Mouse (Mus musculus) testis, adult 2 months (tissue): ENCODE measurements around the gene Dnajb11.

ENCODE experiments used
- CTCF ChIP-seq: fragments of 200-500 bp; IDR thresholded peaks from 2 replicates; pipeline ENCODE4 v1.5.1; 2012; ENCODE audit warnings: low read depth, mild to moderate bottlenecking, inconsistent platforms, low read length, moderate library complexity; ENCODE audit not compliant: control insufficient read depth, insufficient read depth, insufficient replicate concordance
- POLR2A ChIP-seq: fragments of 200-500 bp; IDR thresholded peaks from 2 replicates; pipeline ENCODE4 v1.6.1; 2012; ENCODE audit warnings: low read depth, mild to moderate bottlenecking, inconsistent platforms, low read length, moderate library complexity; ENCODE audit not compliant: control insufficient read depth

DNA sequence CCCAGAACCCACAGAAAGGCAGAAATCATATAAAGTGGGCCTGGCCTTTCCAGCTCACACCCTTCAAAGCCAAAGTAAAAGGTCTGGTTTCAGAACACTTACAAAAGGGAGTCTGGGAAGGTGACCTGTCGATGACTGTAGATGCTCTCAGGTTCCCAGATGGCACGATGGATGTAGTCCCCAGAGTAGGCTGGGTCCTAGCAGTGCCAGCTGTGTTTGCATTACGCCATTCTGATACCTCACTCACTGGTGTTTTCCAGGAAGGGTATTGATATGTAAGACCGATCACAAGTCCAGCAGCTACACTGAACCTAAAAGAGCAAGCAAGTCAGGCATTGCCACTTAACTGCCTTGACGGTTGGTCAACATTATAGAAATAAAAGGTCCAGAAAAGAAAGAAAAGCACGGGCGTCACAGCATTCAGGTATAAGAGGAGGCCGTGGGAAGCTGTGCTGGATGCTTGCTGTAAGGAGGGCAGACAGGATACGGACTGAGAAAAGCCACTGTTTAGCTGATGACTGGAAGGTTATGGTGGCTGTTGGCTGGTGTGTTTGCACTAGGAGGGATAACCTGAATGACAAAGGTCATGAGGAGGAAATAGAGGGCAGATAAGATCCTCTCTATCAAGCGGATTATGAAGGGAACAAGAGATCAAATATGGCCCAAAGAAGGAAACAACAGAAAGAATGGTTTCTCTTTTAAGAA is 42.4 kb downstream of the Dnajb11 start:
- TF ChIP-seq POLR2A (no peak), CTCF (no peak)
